Mouse (Mus musculus) forebrain, embryonic 14.5 days (tissue): ENCODE results near the gene Adamtsl3. TPM values are rescaled to one million over a fixed set of nuclear protein-coding genes. Genes with fewer than 3 reads are reported as not detected.
"Not testable (repeated sequence)": the region's sequence is repeated elsewhere in the genome, so short reads cannot be mapped to it uniquely, and the experiment has no call there.

ENCODE experiments used
- ATAC-seq: fragments of 200-750 bp; cut with Nextera tagmentation; 2 replicates; pipeline ENCODE4 v1.8.0; 2017; ENCODE audit warnings: mild to moderate bottlenecking, moderate library complexity
- DNase-seq: peaks from one replicate; pipeline ENCODE4 v3.0.0-alpha.2; 2015; ENCODE audit warnings: low spot score
- H3K27ac ChIP-seq: fragments of 300-500 bp; sonication (generic); 2 replicates; pipeline ENCODE4 v1.5.1; 2014; ENCODE audit warnings: low read depth, mild to moderate bottlenecking, control low read depth, low read length, moderate library complexity
- H3K27me3 ChIP-seq: fragments of 300-500 bp; sonication (generic); replicated peaks from 2 replicates; pipeline ENCODE4 v1.6.1; 2014; ENCODE audit warnings: low read length, control low read depth, mixed read lengths; ENCODE audit not compliant: control insufficient read depth, insufficient read depth
- H3K36me3 ChIP-seq: fragments of 300-500 bp; sonication (generic); 2 replicates; pipeline ENCODE4 v1.6.1; 2014; ENCODE audit warnings: low read length, control low read depth; ENCODE audit not compliant: control insufficient read depth, insufficient read depth
- H3K4me1 ChIP-seq: fragments of 300-500 bp; sonication (generic); 2 replicates; pipeline ENCODE4 v1.6.1; 2014; ENCODE audit warnings: antibody characterized with exemption, low read length, control low read depth; ENCODE audit not compliant: control insufficient read depth, insufficient read depth
- H3K4me2 ChIP-seq: fragments of 300-500 bp; sonication (generic); 2 replicates; pipeline ENCODE4 v1.6.1; 2014; ENCODE audit warnings: mild to moderate bottlenecking, control low read depth, low read length
- H3K4me3 ChIP-seq: fragments of 300-500 bp; sonication (generic); 2 replicates; pipeline ENCODE4 v1.5.1; 2014; ENCODE audit warnings: low read depth, low read length, control low read depth
- H3K9ac ChIP-seq: fragments of 300-500 bp; sonication (generic); 2 replicates; pipeline ENCODE4 v1.6.1; 2014; ENCODE audit warnings: mild to moderate bottlenecking, low read length, control low read depth, moderate library complexity
- H3K9me3 ChIP-seq: fragments of 300-500 bp; sonication (generic); replicated peaks from 2 replicates; pipeline ENCODE4 v1.6.1; 2016; ENCODE audit warnings: low read length, control low read depth, mixed read lengths; ENCODE audit not compliant: control insufficient read depth
- WGBS: fragments of 180-500 bp; shearing (Covaris S2); extraction: QIAGEN DNeasy Blood & Tissue Kit; methylation state at CpG from one replicate; pipeline ENCODE4 v1.1.7; 2014; 5-methylcytosine and 5-hydroxymethylcytosine counted together
- polyA plus RNA-seq: library from polyadenylated mRNA; unstranded; fragments of >200 nt; fragmentation: Nextera tagmentation; extraction: Ambion mirVana; gene quantifications from 2 replicates; pipeline ENCODE4 v1.2.1, GENCODE M21; 2014

Adamtsl3 gene
- polyA plus RNA-seq, 1 experiment from 2014 or later, result 0.51 TPM

DNA sequence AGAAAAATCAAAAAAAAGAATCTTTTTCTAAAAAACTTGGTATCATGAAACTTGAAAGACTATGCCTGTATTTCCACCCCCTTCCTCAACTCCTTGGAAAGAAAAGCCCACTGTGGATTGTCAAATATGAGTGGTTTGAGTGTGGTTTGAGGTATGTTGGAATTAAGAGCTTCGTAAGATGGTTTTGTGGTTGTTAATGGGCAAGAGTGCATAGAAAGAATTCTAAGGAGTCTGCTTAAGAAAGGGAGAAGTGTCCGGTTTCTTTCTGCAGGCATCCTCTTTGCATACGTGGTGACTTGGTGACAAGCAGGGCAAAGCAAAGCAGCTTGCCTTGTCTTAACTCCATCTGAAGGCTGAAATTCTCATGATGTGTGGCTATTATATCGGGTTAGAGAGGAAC, 81.6 kb downstream of the Adamtsl3 start:
- H3K4me1 ChIP-seq, result no peaks in the 10 kb centered on the region
- no peak overlapping the region for H3K9ac ChIP-seq
- no peak overlapping the region for H3K4me3 ChIP-seq
- ATAC-seq, result no peak
- H3K9me3 ChIP-seq, result no peaks in the 10 kb centered on the region
- H3K36me3 ChIP-seq, result no peaks in the 10 kb centered on the region
- no peaks in the 10 kb centered on the region for H3K27me3 ChIP-seq
- no peak for DNase-seq
- H3K4me2 ChIP-seq, result no peak overlapping the region
- WGBS, result 86% methylated on average over 4 of the region's 4 CpGs
- no peak overlapping the region for H3K27ac ChIP-seq

GRCm38 (mm10) chr7:82420329-82421052, 85.0 kb downstream of the Adamtsl3 start:
- H3K27ac ChIP-seq, H3K4me1 ChIP-seq, H3K4me2 ChIP-seq, H3K27me3 ChIP-seq, H3K36me3 ChIP-seq, H3K9me3 ChIP-seq, H3K4me3 ChIP-seq, ATAC-seq, H3K9ac ChIP-seq: not testable (repeated sequence)
- DNase-seq, result peak; percentile 31
- 56% methylated on average over 6 of the region's 6 CpGs for WGBS

DNA sequence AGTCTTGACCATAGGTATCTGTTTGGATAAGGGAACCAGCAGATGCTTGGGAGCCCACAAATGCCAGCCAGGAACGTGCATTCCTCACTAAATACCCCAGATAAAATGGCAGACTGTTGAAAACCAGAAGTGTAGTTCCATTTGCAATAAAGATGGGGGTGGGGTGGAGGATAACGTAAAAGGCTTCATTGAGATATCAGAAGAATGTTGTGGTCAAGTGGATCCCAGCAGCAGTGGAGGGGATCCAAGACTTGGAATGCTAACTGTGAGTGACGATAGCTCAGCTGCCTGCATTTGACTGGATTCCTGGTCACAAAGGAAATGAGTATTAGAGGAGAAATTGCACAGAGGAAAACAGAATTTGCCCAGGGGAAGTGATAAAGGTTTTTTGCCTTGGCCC, 87.1 kb downstream of the Adamtsl3 start:
- Histone ChIP-seq H3K4me1 (no peaks in the 10 kb centered on the region), H3K36me3 (no peaks in the 10 kb centered on the region), H3K9ac (no peak overlapping the region), H3K4me2 (no peak overlapping the region), H3K9me3 (no peaks in the 10 kb centered on the region), H3K27ac (no peak overlapping the region), H3K4me3 (no peak overlapping the region), H3K27me3 (no peaks in the 10 kb centered on the region)
- ATAC-seq, result no peak
- DNase-seq, result no peak
- 74% methylated on average over 3 of the region's 3 CpGs for WGBS

- H3K4me1 ChIP-seq, result no peaks in the 10 kb centered on the region
- no peak overlapping the region for H3K9ac ChIP-seq
- H3K4me3 ChIP-seq, result no peak overlapping the region
- no peak overlapping the region for H3K27ac ChIP-seq
- no peak overlapping the region for H3K4me2 ChIP-seq
- no peak for DNase-seq
- WGBS, result 94% methylated on average over 2 of the region's 2 CpGs
- H3K36me3 ChIP-seq, result no peaks in the 10 kb centered on the region
- no peaks in the 10 kb centered on the region for H3K9me3 ChIP-seq
- ATAC-seq, result no peak
- H3K27me3 ChIP-seq, result no peaks in the 10 kb centered on the region
Measured at GRCm38 (mm10) chr7:82423602-82424001, 88.1 kb downstream of the Adamtsl3 start.

- Histone ChIP-seq H3K27ac (no peak overlapping the region), H3K4me1 (no peaks in the 10 kb centered on the region), H3K4me2 (no peak overlapping the region), H3K9ac (no peak overlapping the region), H3K27me3 (no peaks in the 10 kb centered on the region), H3K9me3 (no peaks in the 10 kb centered on the region), H3K4me3 (no peak overlapping the region), H3K36me3 (no peaks in the 10 kb centered on the region)
- DNase-seq, result no peak
- no peak for ATAC-seq
- whole genome bisulfite sequencing, result 91% methylated on average over 1 of the region's 1 CpGs
Measured at GRCm38 (mm10) chr7:82424281-82424680, 88.8 kb downstream of the Adamtsl3 start.

GRCm38 (mm10) chr7:82425374-82425773, 89.9 kb downstream of the Adamtsl3 start:
- no peaks in the 10 kb centered on the region for H3K9me3 ChIP-seq
- H3K27me3 ChIP-seq, result no peaks in the 10 kb centered on the region
- H3K4me2 ChIP-seq, result no peak overlapping the region
- WGBS, result 53% methylated on average over 11 of the region's 11 CpGs
- no peaks in the 10 kb centered on the region for H3K36me3 ChIP-seq
- H3K4me3 ChIP-seq, result no peak overlapping the region
- no peaks in the 10 kb centered on the region for H3K4me1 ChIP-seq
- H3K9ac ChIP-seq, result no peak overlapping the region
- DNase-seq (peak; percentile 67), ATAC-seq (no peak)
- H3K27ac ChIP-seq, result no peak overlapping the region

GRCm38 (mm10) chr7:82429447-82429846, 94.0 kb downstream of the Adamtsl3 start:
- 84% methylated on average over 4 of the region's 4 CpGs for WGBS
- no peak overlapping the region for H3K9ac ChIP-seq

GRCm38 (mm10) chr7:82431572-82431971, 96.1 kb downstream of the Adamtsl3 start:
- H3K4me1 ChIP-seq, result no peaks in the 10 kb centered on the region
- no peak overlapping the region for H3K4me2 ChIP-seq
- DNase-seq (no peak), ATAC-seq (no peak)
- H3K4me3 ChIP-seq, result no peak overlapping the region
- no peak overlapping the region for H3K27ac ChIP-seq
- H3K9me3 ChIP-seq, result no peaks in the 10 kb centered on the region
- WGBS, result 83% methylated on average over 2 of the region's 2 CpGs
- no peaks in the 10 kb centered on the region for H3K36me3 ChIP-seq
- H3K9ac ChIP-seq, result no peak overlapping the region
- no peaks in the 10 kb centered on the region for H3K27me3 ChIP-seq

More at GRCm38 (mm10) chr7:82429447-82429846, 94.0 kb downstream of the Adamtsl3 start:
- Histone ChIP-seq H3K27ac (no peak overlapping the region), H3K4me1 (no peaks in the 10 kb centered on the region), H3K4me3 (no peak overlapping the region), H3K9me3 (no peaks in the 10 kb centered on the region), H3K4me2 (no peak overlapping the region), H3K36me3 (no peaks in the 10 kb centered on the region), H3K27me3 (no peaks in the 10 kb centered on the region)
- DNase-seq (no peak), ATAC-seq (no peak)

DNA sequence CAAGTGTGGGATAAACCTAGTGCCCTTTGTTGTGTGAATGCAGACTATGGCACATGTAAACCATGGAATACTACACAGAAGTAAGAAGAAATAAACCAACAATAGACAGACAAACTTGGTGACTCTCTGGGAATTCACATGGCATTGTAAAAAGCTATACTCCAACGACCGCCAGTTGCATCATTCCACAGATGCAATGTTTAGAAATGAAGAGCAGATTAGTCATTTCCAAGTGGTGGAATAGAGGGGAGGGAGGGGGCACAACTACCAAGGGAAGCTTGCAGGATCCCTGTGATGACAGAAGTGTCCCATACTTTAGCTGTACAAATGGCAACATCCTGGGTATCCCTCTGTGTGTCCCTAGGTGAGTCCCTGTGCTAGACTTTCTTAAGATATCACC, 97.7 kb downstream of the Adamtsl3 start:
- ATAC-seq (no peak), DNase-seq (no peak)
- Histone ChIP-seq H3K9me3 (no peaks in the 10 kb centered on the region), H3K36me3 (no peaks in the 10 kb centered on the region), H3K4me1 (no peaks in the 10 kb centered on the region), H3K4me2 (no peak overlapping the region), H3K27ac (no peak overlapping the region), H3K27me3 (no peaks in the 10 kb centered on the region), H3K9ac (no peak overlapping the region), H3K4me3 (no peak overlapping the region)
- 89% methylated on average over 2 of the region's 2 CpGs for WGBS
